Mouse (Mus musculus) Patski (cell line): Measurements from ENCODE around the gene Rgl1. TPM values are rescaled to one million over a fixed set of nuclear protein-coding genes. Genes with fewer than 3 reads are reported as not detected.

Experiments used
- ATAC-seq: fragments of 100-300 bp; one replicate; pipeline ENCODE4 v1.8.0; 2021
- CTCF ChIA-PET: fragments of 350-600 bp; sonication (Branson Sonifier 250); formaldehyde crosslinking; loops from one replicate; lab custom pipeline; 2022; ENCODE audit warnings: inconsistent platforms; lab: Charles Lee
- POLR2A ChIA-PET: fragments of 350-600 bp; sonication (Branson Sonifier 250); formaldehyde crosslinking; loops from one replicate; lab custom pipeline; 2022; ENCODE audit warnings: antibody characterized with exemption, inconsistent platforms; lab: Charles Lee
- DNase-seq: peaks from one replicate; pipeline ENCODE4 v3.0.0-alpha.2; 2011; ENCODE audit warnings: low read depth, low spot score
- H3K27me3 ChIP-seq: fragments of 371-371 bp; one replicate; pipeline ENCODE4 v1.5.1; 2021
- CTCF ChIP-seq: fragments of 100-300 bp; IDR thresholded peaks from one replicate; pipeline ENCODE4 v1.5.1; 2021
- in situ Hi-C: fragments of 300-500 bp; cut with MboI; formaldehyde crosslinking; loops from 3 replicates; pipeline ENCODE4 v1.11.1; 2018; ENCODE audit warnings: low pct_unique_long_range_greater_than_20kb, mixed read lengths
- polyA plus RNA-seq: library from polyadenylated mRNA; unstranded; gene quantifications from one replicate; pipeline ENCODE4 v1.2.3, GENCODE M21; 2021

The Rgl1 gene
- polyA plus RNA-seq, 1 experiment from 2014 or later = 51.6 TPM

GRCm38 (mm10) chr1:152717329-152717728 lies 48.8 kb downstream of the Rgl1 start:
- ChIA-PET POLR2A (no interaction called here), CTCF (interaction anchor here (1.3 to 1.8 kb wide), 2 partner anchors 11 to 35 kb away, joined by 4 to 6 read pairs; no protein-coding TSS in a partner anchor)
- ATAC-seq (no peak), DNase-seq (no peak)
- H3K27me3 ChIP-seq = no peaks in the 10 kb centered on the region
- in situ Hi-C loops = no loop called here
- TF ChIP-seq CTCF = no peak

- CTCF ChIA-PET = no interaction called here
- no peak for TF ChIP-seq CTCF
- POLR2A ChIA-PET = no interaction called here
- DNase-seq (no peak), ATAC-seq (no peak)
- in situ Hi-C loops = no loop called here
- H3K27me3 ChIP-seq = no peaks in the 10 kb centered on the region
Observed at GRCm38 (mm10) chr1:152714405-152714804, 51.7 kb downstream of the Rgl1 start.

- ATAC-seq (no peak), DNase-seq (no peak)
- no peak for TF ChIP-seq CTCF
- ChIA-PET POLR2A (no interaction called here), CTCF (no interaction called here)
- H3K27me3 ChIP-seq = no peaks in the 10 kb centered on the region
- in situ Hi-C loops = no loop called here
Observed at GRCm38 (mm10) chr1:152713924-152714323, 52.2 kb downstream of the Rgl1 start.

- POLR2A ChIA-PET = interaction anchor here (0.6 kb wide), 1 partner anchor 80 kb away, joined by 3 read pairs; no protein-coding TSS in a partner anchor
- H3K27me3 ChIP-seq = no peaks in the 10 kb centered on the region
- no peak for TF ChIP-seq CTCF
- CTCF ChIA-PET = no interaction called here
- in situ Hi-C loops = no loop called here
- no peak for ATAC-seq
- no peak for DNase-seq
Observed at GRCm38 (mm10) chr1:152711037-152711436, 55.1 kb downstream of the Rgl1 start.

- ATAC-seq = no peak
- DNase-seq = no peak
- in situ Hi-C loops = no loop called here
- TF ChIP-seq CTCF = no peak
- ChIA-PET POLR2A (no interaction called here), CTCF (no interaction called here)
- H3K27me3 ChIP-seq = no peaks in the 10 kb centered on the region
Observed at GRCm38 (mm10) chr1:152707560-152707959, 58.6 kb downstream of the Rgl1 start.

GRCm38 (mm10) chr1:152703941-152704340 lies 62.2 kb downstream of the Rgl1 start:
- in situ Hi-C loops = no loop called here
- CTCF ChIA-PET = no interaction called here
- DNase-seq (no peak), ATAC-seq (no peak)
- POLR2A ChIA-PET = no interaction called here
- H3K27me3 ChIP-seq = no peaks in the 10 kb centered on the region
- no peak for TF ChIP-seq CTCF

GRCm38 (mm10) chr1:152702920-152703319 lies 63.2 kb downstream of the Rgl1 start:
- ChIA-PET POLR2A (no interaction called here), CTCF (no interaction called here)
- in situ Hi-C loops = no loop called here
- DNase-seq (no peak), ATAC-seq (no peak)
- no peak for TF ChIP-seq CTCF
- H3K27me3 ChIP-seq = no peaks in the 10 kb centered on the region

- no peak for TF ChIP-seq CTCF
- no peak for ATAC-seq
- H3K27me3 ChIP-seq = no peaks in the 10 kb centered on the region
- ChIA-PET POLR2A (no interaction called here), CTCF (no interaction called here)
- DNase-seq = no peak
- in situ Hi-C loops = no loop called here
Observed at GRCm38 (mm10) chr1:152701066-152701465, 65.1 kb downstream of the Rgl1 start.

- ChIA-PET POLR2A (no interaction called here), CTCF (interaction anchor here (1.2 kb wide), 1 partner anchor 177 kb away, joined by 3 read pairs; no protein-coding TSS in a partner anchor)
- DNase-seq (no peak), ATAC-seq (no peak)
- TF ChIP-seq CTCF = no peak
- in situ Hi-C loops = no loop called here
- H3K27me3 ChIP-seq = no peaks in the 10 kb centered on the region
Observed at GRCm38 (mm10) chr1:152697341-152697740, 68.8 kb downstream of the Rgl1 start.

- in situ Hi-C loops = no loop called here
- ChIA-PET CTCF (interaction anchor here (1.3 kb wide), 1 partner anchor 20 kb away, joined by 3 read pairs; no protein-coding TSS in a partner anchor), POLR2A (interaction anchor here (0.6 to 1.1 kb wide), 2 partner anchors 14 to 65 kb away, joined by 3 read pairs; no protein-coding TSS in a partner anchor)
- TF ChIP-seq CTCF = no peak
- no peaks in the 10 kb centered on the region for H3K27me3 ChIP-seq
- DNase-seq (no peak), ATAC-seq (no peak)
Observed at GRCm38 (mm10) chr1:152695491-152695890, 70.7 kb downstream of the Rgl1 start.

GRCm38 (mm10) chr1:152689968-152690367 lies 76.2 kb downstream of the Rgl1 start:
- no peaks in the 10 kb centered on the region for H3K27me3 ChIP-seq
- POLR2A ChIA-PET = no interaction called here
- DNase-seq (no peak), ATAC-seq (no peak)
- no peak for TF ChIP-seq CTCF
- in situ Hi-C loops = no loop called here
- CTCF ChIA-PET = no interaction called here

GRCm38 (mm10) chr1:152687733-152688181 lies 78.4 kb downstream of the Rgl1 start:
- POLR2A ChIA-PET = no interaction called here
- in situ Hi-C loops = no loop called here
- CTCF ChIA-PET = interaction anchor here (1.5 kb wide), 1 partner anchor 9 kb away, joined by 3 read pairs; no protein-coding TSS in a partner anchor
- ATAC-seq (no peak), DNase-seq (no peak)
- no peaks in the 10 kb centered on the region for H3K27me3 ChIP-seq
- TF ChIP-seq CTCF = no peak
